Mouse (Mus musculus): ENCODE measurements around the gene Rev3l. TPM values are rescaled to one million over a fixed set of nuclear protein-coding genes. Genes with fewer than 3 reads are reported as not detected.

Rev3l gene
- polyA plus RNA-seq, 1 experiment, result 38.4 TPM

DNA sequence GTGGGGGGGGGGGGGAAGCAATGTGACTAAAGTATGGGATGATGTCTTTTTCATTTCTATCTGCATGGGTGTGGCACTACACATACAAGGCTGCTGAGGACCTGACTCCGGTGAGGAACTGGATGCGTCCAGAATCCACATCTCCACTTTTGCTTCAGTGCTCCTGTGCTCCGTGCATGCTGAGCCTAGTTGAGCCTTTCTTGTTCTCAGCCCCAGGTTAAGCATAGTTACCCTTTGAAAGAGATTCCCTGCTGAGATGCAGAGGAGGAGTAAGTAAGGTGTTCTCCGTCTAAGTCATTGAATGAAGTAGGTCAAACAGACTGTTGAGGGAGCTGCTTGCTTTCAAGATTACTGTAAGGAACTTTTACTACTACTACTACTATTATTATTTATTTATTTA, 4.3 kb downstream of the Rev3l start:
- H3K4me1 ChIP-seq (ENCODE audit: control insufficient read depth, insufficient read depth, low read length), result no peaks in the 10 kb centered on the region
- no peaks in the 10 kb centered on the region for H3K36me3 ChIP-seq (ENCODE audit: control insufficient read depth, insufficient read depth, low read length)
- TF ChIP-seq CTCF (IDR thresholded peaks at IDR 0.05; ENCODE audit: control insufficient read depth, insufficient read depth, insufficient replicate concordance, low read depth, low read length), result no peak
- no peak for TF ChIP-seq POLR2A (IDR thresholded peaks at IDR 0.05; ENCODE audit: control insufficient read depth, low read depth, low read length)
- H3K27me3 ChIP-seq (ENCODE audit: control insufficient read depth, insufficient read depth, low read length), result no peaks in the 10 kb centered on the region
- no peak overlapping the region for H3K4me3 ChIP-seq (ENCODE audit: control insufficient read depth, low read depth, low read length)
- H3K27ac ChIP-seq (ENCODE audit: control insufficient read depth, insufficient read depth, low read depth, low read length), result no peak overlapping the region

- Histone ChIP-seq H3K4me3 (ENCODE audit: control insufficient read depth, low read depth, low read length) (no peak overlapping the region), H3K27me3 (ENCODE audit: control insufficient read depth, insufficient read depth, low read length) (no peaks in the 10 kb centered on the region), H3K27ac (ENCODE audit: control insufficient read depth, insufficient read depth, low read depth, low read length) (no peak overlapping the region), H3K36me3 (ENCODE audit: control insufficient read depth, insufficient read depth, low read length) (no peaks in the 10 kb centered on the region), H3K4me1 (ENCODE audit: control insufficient read depth, insufficient read depth, low read length) (no peaks in the 10 kb centered on the region)
- TF ChIP-seq POLR2A (IDR thresholded peaks at IDR 0.05; ENCODE audit: control insufficient read depth, low read depth, low read length) (no peak), CTCF (IDR thresholded peaks at IDR 0.05; ENCODE audit: control insufficient read depth, insufficient read depth, insufficient replicate concordance, low read depth, low read length) (no peak)
These were observed 10.1 kb downstream of the Rev3l start for GRCm38 (mm10) chr10:39742057-39742456.

- H3K27me3 ChIP-seq (ENCODE audit: control insufficient read depth, insufficient read depth, low read length), result no peaks in the 10 kb centered on the region
- H3K4me3 ChIP-seq (ENCODE audit: control insufficient read depth, low read depth, low read length), result no peak overlapping the region
- H3K36me3 ChIP-seq (ENCODE audit: control insufficient read depth, insufficient read depth, low read length), result no peaks in the 10 kb centered on the region
- H3K4me1 ChIP-seq (ENCODE audit: control insufficient read depth, insufficient read depth, low read length), result no peaks in the 10 kb centered on the region
- no peak overlapping the region for H3K27ac ChIP-seq (ENCODE audit: control insufficient read depth, insufficient read depth, low read depth, low read length)
- TF ChIP-seq CTCF (IDR thresholded peaks at IDR 0.05; ENCODE audit: control insufficient read depth, insufficient read depth, insufficient replicate concordance, low read depth, low read length) (no peak), POLR2A (IDR thresholded peaks at IDR 0.05; ENCODE audit: control insufficient read depth, low read depth, low read length) (no peak)
These were observed 32.8 kb downstream of the Rev3l start for GRCm38 (mm10) chr10:39764752-39765151.

GRCm38 (mm10) chr10:39766702-39767101, 34.8 kb downstream of the Rev3l start:
- Histone ChIP-seq H3K27me3 (ENCODE audit: control insufficient read depth, insufficient read depth, low read length) (no peaks in the 10 kb centered on the region), H3K36me3 (ENCODE audit: control insufficient read depth, insufficient read depth, low read length) (no peaks in the 10 kb centered on the region), H3K4me1 (ENCODE audit: control insufficient read depth, insufficient read depth, low read length) (no peaks in the 10 kb centered on the region), H3K4me3 (ENCODE audit: control insufficient read depth, low read depth, low read length) (no peak overlapping the region), H3K27ac (ENCODE audit: control insufficient read depth, insufficient read depth, low read depth, low read length) (no peak overlapping the region)
- no peak for TF ChIP-seq POLR2A (IDR thresholded peaks at IDR 0.05; ENCODE audit: control insufficient read depth, low read depth, low read length)
- TF ChIP-seq CTCF (IDR thresholded peaks at IDR 0.05; ENCODE audit: control insufficient read depth, insufficient read depth, insufficient replicate concordance, low read depth, low read length), result no peak

DNA sequence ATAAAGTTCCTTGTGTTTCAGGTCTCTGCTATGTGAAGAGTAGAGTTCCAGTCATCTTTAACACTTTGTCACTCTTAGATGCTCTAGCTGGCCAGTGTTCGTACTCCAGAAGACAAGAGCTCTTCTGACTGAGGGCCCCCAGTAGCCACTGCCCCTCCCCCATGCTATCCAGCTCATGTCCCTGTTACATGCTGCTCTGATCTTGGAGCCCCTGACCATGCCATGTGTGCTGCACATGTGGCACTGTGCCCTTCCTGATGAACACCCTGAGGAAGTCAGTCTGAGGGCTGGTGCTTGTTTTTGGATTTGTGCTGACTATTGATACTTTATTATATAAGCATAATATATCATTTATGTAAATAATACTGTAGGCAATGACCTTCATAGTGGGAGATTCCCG, 40.3 kb downstream of the Rev3l start:
- no peaks in the 10 kb centered on the region for H3K36me3 ChIP-seq (ENCODE audit: control insufficient read depth, insufficient read depth, low read length)
- H3K27me3 ChIP-seq (ENCODE audit: control insufficient read depth, insufficient read depth, low read length), result no peaks in the 10 kb centered on the region
- H3K4me3 ChIP-seq (ENCODE audit: control insufficient read depth, low read depth, low read length), result no peak overlapping the region
- H3K4me1 ChIP-seq (ENCODE audit: control insufficient read depth, insufficient read depth, low read length), result no peaks in the 10 kb centered on the region
- TF ChIP-seq CTCF (IDR thresholded peaks at IDR 0.05; ENCODE audit: control insufficient read depth, insufficient read depth, insufficient replicate concordance, low read depth, low read length) (no peak), POLR2A (IDR thresholded peaks at IDR 0.05; ENCODE audit: control insufficient read depth, low read depth, low read length) (no peak)
- no peak overlapping the region for H3K27ac ChIP-seq (ENCODE audit: control insufficient read depth, insufficient read depth, low read depth, low read length)

DNA sequence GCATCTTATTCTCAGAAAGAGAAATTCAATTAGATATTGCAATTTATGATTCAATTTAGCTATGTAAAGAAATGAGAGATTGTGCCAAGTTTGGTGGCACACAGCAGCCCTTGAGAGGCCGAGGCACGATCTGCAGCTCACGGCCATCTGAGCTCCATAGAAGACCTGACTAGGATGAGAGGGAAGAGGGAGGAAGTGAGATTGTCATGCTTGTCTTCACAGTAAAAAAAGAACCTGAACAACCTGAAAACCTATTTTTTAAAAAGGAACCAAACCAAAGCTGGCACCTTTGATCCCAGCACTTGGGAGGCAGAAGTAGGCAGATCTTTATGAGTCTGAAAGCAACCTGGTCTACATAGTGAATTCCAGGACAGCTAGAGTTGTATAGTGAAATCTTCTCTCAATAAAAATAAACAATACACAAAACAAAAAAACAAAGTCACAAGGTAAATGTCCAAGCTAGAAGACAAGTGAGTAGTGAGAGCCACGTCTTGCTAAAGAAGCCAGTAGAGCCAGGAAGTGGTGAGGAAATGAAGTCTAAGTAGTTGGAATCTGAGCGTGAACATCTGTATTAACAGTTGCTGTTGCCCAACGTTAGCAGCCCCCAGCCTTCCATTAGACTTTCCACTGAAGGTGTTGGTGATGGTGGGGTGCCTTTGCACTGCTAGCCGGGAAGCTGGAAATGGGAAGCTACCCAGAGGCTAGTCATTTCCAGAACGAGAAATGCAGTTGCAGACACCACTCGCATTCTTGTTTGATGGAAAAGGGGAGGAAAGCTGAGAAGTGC, 42.2 kb downstream of the Rev3l start:
- Histone ChIP-seq H3K4me3 (ENCODE audit: control insufficient read depth, low read depth, low read length) (no peak overlapping the region), H3K27me3 (ENCODE audit: control insufficient read depth, insufficient read depth, low read length) (no peaks in the 10 kb centered on the region), H3K27ac (ENCODE audit: control insufficient read depth, insufficient read depth, low read depth, low read length) (no peak overlapping the region), H3K36me3 (ENCODE audit: control insufficient read depth, insufficient read depth, low read length) (no peaks in the 10 kb centered on the region), H3K4me1 (ENCODE audit: control insufficient read depth, insufficient read depth, low read length) (no peaks in the 10 kb centered on the region)
- TF ChIP-seq POLR2A (IDR thresholded peaks at IDR 0.05; ENCODE audit: control insufficient read depth, low read depth, low read length) (no peak), CTCF (IDR thresholded peaks at IDR 0.05; ENCODE audit: control insufficient read depth, insufficient read depth, insufficient replicate concordance, low read depth, low read length) (no peak)

DNA sequence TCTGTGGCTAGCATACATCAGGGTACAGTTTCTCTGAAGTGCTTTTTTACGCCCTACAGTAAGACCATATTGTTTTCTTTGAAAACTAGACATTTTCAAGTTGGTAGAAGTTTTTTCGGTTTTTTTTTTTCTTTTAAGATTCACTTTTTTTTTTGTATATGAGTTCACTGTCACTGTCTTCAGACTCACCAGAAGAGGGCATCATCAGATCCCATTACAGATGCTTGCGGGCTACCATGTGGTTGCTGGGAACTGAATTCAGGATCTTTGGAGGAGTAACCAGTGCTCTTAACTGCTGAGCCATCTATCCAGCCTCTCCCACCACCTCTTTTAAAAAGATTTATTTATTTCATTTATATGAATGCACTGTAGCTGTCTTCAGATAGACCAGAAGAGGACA, 45.0 kb downstream of the Rev3l start:
- Histone ChIP-seq H3K27ac (ENCODE audit: control insufficient read depth, insufficient read depth, low read depth, low read length) (no peak overlapping the region), H3K36me3 (ENCODE audit: control insufficient read depth, insufficient read depth, low read length) (no peaks in the 10 kb centered on the region), H3K4me3 (ENCODE audit: control insufficient read depth, low read depth, low read length) (no peak overlapping the region), H3K27me3 (ENCODE audit: control insufficient read depth, insufficient read depth, low read length) (no peaks in the 10 kb centered on the region), H3K4me1 (ENCODE audit: control insufficient read depth, insufficient read depth, low read length) (no peaks in the 10 kb centered on the region)
- TF ChIP-seq CTCF (IDR thresholded peaks at IDR 0.05; ENCODE audit: control insufficient read depth, insufficient read depth, insufficient replicate concordance, low read depth, low read length), result no peak
- TF ChIP-seq POLR2A (IDR thresholded peaks at IDR 0.05; ENCODE audit: control insufficient read depth, low read depth, low read length), result no peak

Measured in testis, adult 2 months (tissue).